Mouse (Mus musculus) liver, embryonic 11.5 days (tissue): Measurements from ENCODE around the gene Ccp110. TPM values are rescaled to one million over a fixed set of nuclear protein-coding genes. Genes with fewer than 3 reads are reported as not detected.
A peak's percentile ranks its signal among the peaks of the same experiment; 100 is the strongest.

Experiments
- ATAC-seq: fragments of 200-750 bp; cut with Nextera tagmentation; replicated peaks from 2 replicates; pipeline ENCODE4 v1.8.0; 2017; ENCODE audit warnings: moderate number of reproducible peaks, mild to moderate bottlenecking, moderate TSS enrichment, moderate library complexity; ENCODE audit not compliant: low FRiP score
- DNase-seq: peaks from one replicate; pipeline ENCODE4 v3.0.0-alpha.2; 2017; ENCODE audit warnings: low spot score
- H3K27ac ChIP-seq: fragments of 300-500 bp; sonication (generic); 2 replicates; pipeline ENCODE4 v1.5.1; 2014; ENCODE audit warnings: mild to moderate bottlenecking, low read depth, low read length, control low read depth
- H3K27me3 ChIP-seq: fragments of 300-500 bp; sonication (generic); replicated peaks from 2 replicates; pipeline ENCODE4 v1.6.1; 2014; ENCODE audit warnings: low read length, mixed read lengths; ENCODE audit not compliant: control insufficient read depth, insufficient read depth
- H3K36me3 ChIP-seq: fragments of 300-500 bp; sonication (generic); 2 replicates; pipeline ENCODE4 v1.6.1; 2014; ENCODE audit warnings: mild to moderate bottlenecking, low read length, moderate library complexity, mixed read lengths; ENCODE audit not compliant: control insufficient read depth, insufficient read depth
- H3K4me1 ChIP-seq: fragments of 300-500 bp; sonication (generic); replicated peaks from 2 replicates; pipeline ENCODE4 v1.6.1; 2014; ENCODE audit warnings: low read length, mixed read lengths; ENCODE audit not compliant: control insufficient read depth, insufficient read depth
- H3K4me2 ChIP-seq: fragments of 300-500 bp; sonication (generic); 2 replicates; pipeline ENCODE4 v1.6.1; 2014; ENCODE audit warnings: mild to moderate bottlenecking, control low read depth, moderate library complexity
- H3K4me3 ChIP-seq: fragments of 300-500 bp; sonication (generic); 2 replicates; pipeline ENCODE4 v1.5.1; 2014; ENCODE audit warnings: low read depth, low read length, control low read depth
- H3K9ac ChIP-seq: fragments of 300-500 bp; sonication (generic); 2 replicates; pipeline ENCODE4 v1.6.1; 2014; ENCODE audit warnings: low read depth, low read length, control low read depth
- H3K9me3 ChIP-seq: fragments of 300-500 bp; sonication (generic); 2 replicates; pipeline ENCODE4 v1.6.1; 2016; ENCODE audit warnings: low read length, inconsistent platforms, mixed read lengths; ENCODE audit not compliant: control insufficient read depth
- WGBS: fragments of 180-500 bp; shearing (Covaris S2); extraction: QIAGEN DNeasy Blood & Tissue Kit; methylation state at CpG from one replicate; pipeline ENCODE4 v1.1.7; 2014; 5-methylcytosine and 5-hydroxymethylcytosine counted together
- polyA plus RNA-seq: library from polyadenylated mRNA; unstranded; fragments of >200 nt; fragmentation: Nextera tagmentation; extraction: Ambion mirVana; gene quantifications from 2 replicates; pipeline ENCODE4 v1.2.1, GENCODE M21; 2014

Ccp110 gene
- polyA plus RNA-seq, 1 experiment from 2014 or later, result 7.9 TPM

GRCm38 (mm10) chr7:118697168-118697567 is 15.2 kb upstream of the Ccp110 start:
- Histone ChIP-seq H3K36me3 (peaks cover 17% of the 10 kb centered on the region), H3K4me2 (no peak overlapping the region), H3K4me1 (no peaks in the 10 kb centered on the region), H3K4me3 (no peak overlapping the region), H3K27me3 (no peaks in the 10 kb centered on the region), H3K9me3 (no peaks in the 10 kb centered on the region), H3K9ac (no peak overlapping the region), H3K27ac (no peak overlapping the region)
- no peak for ATAC-seq
- no peak for DNase-seq
- WGBS, result 73% methylated on average over 4 of the region's 4 CpGs

- Histone ChIP-seq H3K4me3 (no peak overlapping the region), H3K9ac (no peak overlapping the region), H3K36me3 (peaks cover 16% of the 10 kb centered on the region), H3K27ac (no peak overlapping the region; the same call in 1 of the 2 replicates), H3K27me3 (no peaks in the 10 kb centered on the region), H3K4me1 (peaks cover 3% of the 10 kb centered on the region; the same call in 1 of the 2 replicates), H3K4me2 (0 out of 2 replicates have a peak overlapping the region, but pooled peaks have one; percentile 25), H3K9me3 (no peaks in the 10 kb centered on the region)
- ATAC-seq (no peak; the same call in 1 of the 2 replicates), DNase-seq (no peak)
- WGBS, result 83% methylated on average over 9 of the region's 9 CpGs
Measured at GRCm38 (mm10) chr7:118698882-118699281, 13.5 kb upstream of the Ccp110 start.

GRCm38 (mm10) chr7:118703144-118703561 is 9.2 kb upstream of the Ccp110 start:
- 84% methylated on average over 15 of the region's 15 CpGs for WGBS
- Histone ChIP-seq H3K9ac (no peak overlapping the region), H3K4me1 (peaks cover 13% of the 10 kb centered on the region)

GRCm38 (mm10) chr7:118704001-118704850 is 8.1 kb upstream of the Ccp110 start:
- Histone ChIP-seq H3K27me3 (no peaks in the 10 kb centered on the region), H3K4me3 (peak overlapping the region; percentile 92), H3K27ac (peak overlapping the region; percentile 81), H3K4me2 (peak overlapping the region; percentile 84), H3K36me3 (no peaks in the 10 kb centered on the region), H3K9ac (peak overlapping the region; percentile 90), H3K9me3 (no peaks in the 10 kb centered on the region), H3K4me1 (peaks cover 13% of the 10 kb centered on the region)
- ATAC-seq (0 out of 2 replicates have a peak, but pooled peaks have one; percentile 7), DNase-seq (no peak)
- WGBS, result 78% methylated on average over 9 of the region's 9 CpGs

More at GRCm38 (mm10) chr7:118703144-118703561, 9.2 kb upstream of the Ccp110 start:
- peaks cover 4% of the 10 kb centered on the region for H3K36me3 ChIP-seq
- H3K4me2 ChIP-seq, result no peak overlapping the region
- H3K27ac ChIP-seq, result no peak overlapping the region
- DNase-seq (no peak), ATAC-seq (no peak)
- H3K27me3 ChIP-seq, result no peaks in the 10 kb centered on the region
- H3K4me3 ChIP-seq, result no peak overlapping the region
- H3K9me3 ChIP-seq, result no peaks in the 10 kb centered on the region

- H3K27me3 ChIP-seq, result no peaks in the 10 kb centered on the region
- peak; percentile 90 for DNase-seq
Measured at GRCm38 (mm10) chr7:118705101-118705961, 7.0 kb upstream of the Ccp110 start, which contains the start of gene Gde1. TSS of gene Gde1 (minus strand) at chr7:118705778.

GRCm38 (mm10) chr7:118706051-118706450 is 6.3 kb upstream of the Ccp110 start:
- H3K9me3 ChIP-seq, result no peaks in the 10 kb centered on the region
- H3K9ac ChIP-seq, result peak overlapping the region; percentile 90
- H3K27ac ChIP-seq, result no peak overlapping the region; the same call in 1 of the 2 replicates
- no peaks in the 10 kb centered on the region for H3K27me3 ChIP-seq
- 49% methylated on average over 6 of the region's 6 CpGs for WGBS
- ATAC-seq (no peak), DNase-seq (no peak)
- H3K4me2 ChIP-seq, result peak overlapping the region; percentile 84
- no peaks in the 10 kb centered on the region for H3K36me3 ChIP-seq
- H3K4me3 ChIP-seq, result peak overlapping the region; percentile 92
- H3K4me1 ChIP-seq, result peaks cover 13% of the 10 kb centered on the region

More at GRCm38 (mm10) chr7:118705101-118705961, 7.0 kb upstream of the Ccp110 start, which contains the start of gene Gde1:
- H3K9ac ChIP-seq, result peak within 1 kb of the TSS; percentile 90
- peaks cover 13% of the 10 kb centered on the region for H3K4me1 ChIP-seq
- H3K9me3 ChIP-seq, result no peaks in the 10 kb centered on the region
- no peaks in the 10 kb centered on the region for H3K36me3 ChIP-seq
- H3K27ac ChIP-seq, result peak within 1 kb of the TSS; percentile 81
- peak within 1 kb of the TSS; percentile 92 for H3K4me3 ChIP-seq
- under 1% methylated on average over 63 of the region's 66 CpGs for WGBS
- ATAC-seq, result peak; percentile 93
- peak within 1 kb of the TSS; percentile 84 for H3K4me2 ChIP-seq

- no peaks in the 10 kb centered on the region for H3K36me3 ChIP-seq
- no peak overlapping the region for H3K27ac ChIP-seq
- 88% methylated on average over 5 of the region's 5 CpGs for WGBS
- no peak overlapping the region for H3K4me2 ChIP-seq
- H3K4me1 ChIP-seq, result peaks cover 13% of the 10 kb centered on the region
- no peaks in the 10 kb centered on the region for H3K27me3 ChIP-seq
- no peaks in the 10 kb centered on the region for H3K9me3 ChIP-seq
- ATAC-seq (no peak), DNase-seq (no peak)
- no peak overlapping the region for H3K9ac ChIP-seq
- no peak overlapping the region for H3K4me3 ChIP-seq
Measured at GRCm38 (mm10) chr7:118706488-118706887, 5.9 kb upstream of the Ccp110 start.

GRCm38 (mm10) chr7:118707216-118707615 is 5.1 kb upstream of the Ccp110 start:
- H3K4me3 ChIP-seq, result no peak overlapping the region
- no peak for ATAC-seq
- H3K9ac ChIP-seq, result no peak overlapping the region
- H3K9me3 ChIP-seq, result no peaks in the 10 kb centered on the region
- no peak for DNase-seq
- H3K4me2 ChIP-seq, result no peak overlapping the region
- peaks cover 13% of the 10 kb centered on the region for H3K4me1 ChIP-seq
- no peak overlapping the region for H3K27ac ChIP-seq
- no peaks in the 10 kb centered on the region for H3K36me3 ChIP-seq
- 63% methylated on average over 2 of the region's 2 CpGs for WGBS
- no peaks in the 10 kb centered on the region for H3K27me3 ChIP-seq
